Mouse (Mus musculus) CH12.LX (cell line): Measurements from ENCODE around the gene Gdi2. TPM values are rescaled to one million over a fixed set of nuclear protein-coding genes. Genes with fewer than 3 reads are reported as not detected.
A peak's percentile ranks its signal among the peaks of the same experiment; 100 is the strongest.
"Not testable (repeated sequence)": the region's sequence is repeated elsewhere in the genome, so short reads cannot be mapped to it uniquely, and the experiment has no call there.

Source experiments
- DNase-seq: peaks from one replicate; pipeline ENCODE4 v3.0.0-alpha.2; 2013; ENCODE audit errors: extremely low read depth
- H3K27ac ChIP-seq: 2 replicates; pipeline ENCODE4 v1.5.1; 2012; ENCODE audit warnings: low read depth, mild to moderate bottlenecking, control low read depth, moderate library complexity; ENCODE audit not compliant: insufficient read depth
- H3K27me3 ChIP-seq: replicated peaks from 2 replicates; pipeline ENCODE3; 2012; ENCODE audit warnings: inconsistent platforms
- H3K36me3 ChIP-seq, 2 experiments: replicated peaks in 1 of 2; 2 replicates each; pipeline versions ENCODE3 to v1.6.1; 2012; ENCODE audit warnings: inconsistent platforms in 1 of 2, low read length in 1 of 2, mild to moderate bottlenecking in 1 of 2, mixed read lengths in 1 of 2, moderate library complexity in 1 of 2; ENCODE audit not compliant: control insufficient read depth in 1 of 2, insufficient read depth in 1 of 2
- H3K4me1 ChIP-seq, 2 experiments: 2 replicates each; pipeline ENCODE4 v1.6.1; 2012; ENCODE audit warnings: inconsistent platforms in 1 of 2, moderate library complexity in 1 of 2; ENCODE audit not compliant: insufficient read depth in 2 of 2, control insufficient read depth in 1 of 2
- H3K4me2 ChIP-seq: 2 replicates; pipeline ENCODE4 v1.6.1; 2012; ENCODE audit warnings: low read depth, mild to moderate bottlenecking, control low read depth; ENCODE audit not compliant: poor library complexity, insufficient read depth, severe bottlenecking
- H3K4me3 ChIP-seq, 3 experiments: fragments of 150-350 bp in 1 of 3; sonication (generic) in 1 of 3; replicated peaks in 1 of 3; 2 replicates each; pipeline versions ENCODE3 to v1.5.1; 2011 to 2012; ENCODE audit warnings: low read depth in 2 of 3, low read length in 2 of 3, mild to moderate bottlenecking in 2 of 3, moderate library complexity in 2 of 3, control low read depth in 1 of 3, improper control_type of control experiment in 1 of 3, inconsistent platforms in 1 of 3, mixed read lengths in 1 of 3; ENCODE audit not compliant: poor library complexity in 1 of 3
- H3K79me2 ChIP-seq: replicated peaks from 2 replicates; pipeline ENCODE4 v1.6.1; 2012; ENCODE audit warnings: mild to moderate bottlenecking, moderate library complexity; ENCODE audit not compliant: control insufficient read depth, poor library complexity, insufficient read depth, severe bottlenecking; ENCODE audit errors: extremely low read depth
- H3K9ac ChIP-seq: 2 replicates; pipeline ENCODE4 v1.6.1; 2012; ENCODE audit warnings: low read depth, mild to moderate bottlenecking, control low read depth, moderate library complexity; ENCODE audit not compliant: insufficient read depth
- H3K9me3 ChIP-seq: replicated peaks from 2 replicates; pipeline ENCODE3; 2012; ENCODE audit warnings: low read length, inconsistent platforms, mixed read lengths
- BHLHE40 ChIP-seq: IDR thresholded peaks from 2 replicates; pipeline ENCODE4 v1.6.1; 2011; ENCODE audit warnings: mild to moderate bottlenecking, low read depth, low read length, improper control_type of control experiment
- CHD2 ChIP-seq: IDR thresholded peaks from 2 replicates; pipeline ENCODE4 v1.6.1; 2011; ENCODE audit warnings: low read length, improper control_type of control experiment
- CTCF ChIP-seq, 2 experiments: IDR thresholded peaks in 1 of 2; conservative IDR thresholded peaks in 1 of 2; 2 replicates each; pipeline ENCODE4 v1.5.1; 2011 to 2012; ENCODE audit warnings: low read depth in 2 of 2, low read length in 2 of 2, improper control_type of control experiment in 1 of 2, inconsistent platforms in 1 of 2, mild to moderate bottlenecking in 1 of 2, moderate library complexity in 1 of 2
- E2F4 ChIP-seq: IDR thresholded peaks from 2 replicates; pipeline ENCODE4 v1.6.1; 2011; ENCODE audit warnings: low read depth, low read length, improper control_type of control experiment; ENCODE audit not compliant: insufficient replicate concordance
- ELF1 ChIP-seq: IDR thresholded peaks from 2 replicates; pipeline ENCODE4 v1.6.1; 2014; ENCODE audit warnings: low read depth, mild to moderate bottlenecking, inconsistent platforms, low read length, improper control_type of control experiment
- EP300 ChIP-seq: IDR thresholded peaks from 2 replicates; pipeline ENCODE4 v1.6.1; 2011; ENCODE audit warnings: low read length, improper control_type of control experiment
- GABPA ChIP-seq: IDR thresholded peaks from 2 replicates; pipeline ENCODE4 v1.6.1; 2012; ENCODE audit warnings: low read depth, low read length, improper control_type of control experiment, inconsistent platforms; ENCODE audit not compliant: insufficient replicate concordance
- JUN ChIP-seq: IDR thresholded peaks from 2 replicates; pipeline ENCODE4 v1.6.1; 2011; ENCODE audit warnings: low read depth, mild to moderate bottlenecking, low read length, improper control_type of control experiment, moderate library complexity; ENCODE audit not compliant: insufficient read depth
- JUND ChIP-seq: conservative IDR thresholded peaks from 2 replicates; pipeline ENCODE4 v1.6.1; 2011; ENCODE audit warnings: low read depth, low read length, improper control_type of control experiment
- MAZ ChIP-seq: IDR thresholded peaks from 2 replicates; pipeline ENCODE4 v1.6.1; 2012; ENCODE audit warnings: low read depth, mild to moderate bottlenecking, inconsistent platforms, low read length, improper control_type of control experiment, moderate library complexity
- NELFE ChIP-seq: IDR thresholded peaks from 2 replicates; pipeline ENCODE4 v1.6.1; 2011; ENCODE audit warnings: low read depth, low read length, improper control_type of control experiment
- NRF1 ChIP-seq: IDR thresholded peaks from 2 replicates; pipeline ENCODE4 v1.6.1; 2014; ENCODE audit warnings: low read depth, mild to moderate bottlenecking, inconsistent platforms, low read length, improper control_type of control experiment, moderate library complexity
- PAX5 ChIP-seq: IDR thresholded peaks from 2 replicates; pipeline ENCODE4 v1.6.1; 2012; ENCODE audit warnings: low read length, inconsistent platforms, mixed read lengths
- RAD21 ChIP-seq: IDR thresholded peaks from 2 replicates; pipeline ENCODE4 v1.6.1; 2011; ENCODE audit warnings: low read depth, mild to moderate bottlenecking, low read length, improper control_type of control experiment, moderate library complexity
- SMC3 ChIP-seq: IDR thresholded peaks from 2 replicates; pipeline ENCODE4 v1.6.1; 2011; ENCODE audit warnings: low read depth, low read length, improper control_type of control experiment
- TBP ChIP-seq: conservative IDR thresholded peaks from 2 replicates; pipeline ENCODE4 v1.6.1; 2011; ENCODE audit warnings: low read depth, low read length, improper control_type of control experiment
- USF1 ChIP-seq: IDR thresholded peaks from 2 replicates; pipeline ENCODE4 v1.6.1; 2014; ENCODE audit warnings: low read depth, mild to moderate bottlenecking, inconsistent platforms, low read length, improper control_type of control experiment
- USF2 ChIP-seq: conservative IDR thresholded peaks from 2 replicates; pipeline ENCODE4 v1.6.1; 2011; ENCODE audit warnings: low read depth, low read length, improper control_type of control experiment
- ZC3H11A ChIP-seq: IDR thresholded peaks from 2 replicates; pipeline ENCODE4 v1.6.1; 2012; ENCODE audit warnings: low read depth, mild to moderate bottlenecking, inconsistent platforms, low read length, improper control_type of control experiment
- ZMIZ1 ChIP-seq: IDR thresholded peaks from 2 replicates; pipeline ENCODE4 v1.6.1; 2012; ENCODE audit warnings: low read depth, mild to moderate bottlenecking, inconsistent platforms, low read length, improper control_type of control experiment
- dilution Hi-C: fragments of 300-500 bp; cut with MboI; formaldehyde crosslinking; loops from 2 replicates; pipeline ENCODE4 v1.14.3; 2020; ENCODE audit warnings: low sequenced_read_pairs; ENCODE audit not compliant: extremely low pct_unique_long_range_greater_than_20kb, extremely low pct_ligation_motif_present
- in situ Hi-C: fragments of 300-500 bp; cut with MboI; formaldehyde crosslinking; loops from 3 replicates; pipeline ENCODE4 v1.14.3; 2019; ENCODE audit warnings: low sequenced_read_pairs, low pct_ligation_motif_present, low pct_unique_long_range_greater_than_20kb, mixed read lengths
- polyA plus RNA-seq: library from polyadenylated mRNA; unstranded; fragments of >175 nt; gene quantifications from 2 replicates; pipeline ENCODE4 v1.2.1, GENCODE M21; 2012; ENCODE audit warnings: low read depth; ENCODE audit not compliant: insufficient read length
- total RNA-seq, 2 experiments: library from RNA; depleted of rRNA; stranded (reverse); fragments of 300-350 nt in 1 of 2; fragments of >200 nt in 1 of 2; gene quantifications; 2 replicates each; pipeline ENCODE4 v1.2.3; 2012 to 2014

The Gdi2 gene
- total and polyA plus RNA-seq, 3 experiments = 263 to 655 (median 609) TPM

GRCm38 (mm10) chr13:3515351-3515750 lies 22.5 kb upstream of the Gdi2 start:
- H3K9ac ChIP-seq, H3K27me3 ChIP-seq, in situ Hi-C loops, H3K9me3 ChIP-seq, dilution Hi-C loops, H3K79me2 ChIP-seq, DNase-seq, H3K36me3 ChIP-seq, H3K4me3 ChIP-seq, H3K27ac ChIP-seq, H3K4me2 ChIP-seq, H3K4me1 ChIP-seq: not testable (repeated sequence)
- TF ChIP-seq SMC3 = peak; percentile 63
- peak; percentile 51 for TF ChIP-seq RAD21
- TF ChIP-seq CTCF (conservative IDR thresholded peaks at IDR 0.05 in 1 of 2, IDR thresholded peaks at IDR 0.05 in 1 of 2; ENCODE audit: low read depth in 2 of 2, low read length in 2 of 2) = peak; percentile 17 to 64; a peak in 3 of 4 replicates

GRCm38 (mm10) chr13:3519357-3519756 lies 18.5 kb upstream of the Gdi2 start:
- DNase-seq, H3K9ac ChIP-seq, H3K27ac ChIP-seq, H3K27me3 ChIP-seq, H3K36me3 ChIP-seq, H3K4me3 ChIP-seq, H3K9me3 ChIP-seq, H3K4me2 ChIP-seq, dilution Hi-C loops, in situ Hi-C loops, H3K79me2 ChIP-seq: not testable (repeated sequence)
- H3K4me1 ChIP-seq = peaks cover 5 to 19% of the 10 kb centered on the region in 2 experiments; a peak in 3 of 4 replicates

GRCm38 (mm10) chr13:3519994-3520393 lies 17.9 kb upstream of the Gdi2 start:
- DNase-seq, H3K79me2 ChIP-seq, dilution Hi-C loops, in situ Hi-C loops, H3K4me3 ChIP-seq, H3K27ac ChIP-seq, H3K36me3 ChIP-seq, H3K9me3 ChIP-seq, H3K27me3 ChIP-seq: not testable (repeated sequence)
- peaks cover 5 to 19% of the 10 kb centered on the region in 2 experiments; a peak in 3 of 4 replicates for H3K4me1 ChIP-seq
- H3K9ac ChIP-seq = peak overlapping the region; percentile 44; the same call in 1 of the 2 replicates
- 0 out of 2 replicates have a peak overlapping the region, but pooled peaks have one; percentile 2 for H3K4me2 ChIP-seq
- TF ChIP-seq EP300 = 0 out of 2 replicates have a peak, but pooled peaks have one; percentile 17

DNA sequence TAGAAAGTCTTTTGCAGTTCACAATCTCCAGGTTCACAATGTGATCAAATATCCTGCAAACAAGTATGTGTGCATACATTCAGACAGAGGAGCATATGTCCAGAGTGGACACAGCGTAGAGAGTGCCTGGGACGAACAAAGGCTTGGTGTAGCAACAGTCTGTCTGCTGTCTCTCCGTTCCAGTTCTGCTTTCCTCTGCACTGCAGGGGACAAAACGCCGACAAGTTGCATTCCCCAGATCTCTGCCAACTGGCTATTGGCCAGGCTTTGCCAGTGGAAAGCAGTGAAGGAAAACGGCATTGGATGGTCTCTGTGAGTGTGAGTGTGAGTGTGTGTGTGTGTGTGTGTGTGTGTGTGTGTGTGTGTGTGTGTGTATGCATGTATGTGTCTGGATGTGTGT lies 14.4 kb upstream of the Gdi2 start:
- 0 out of 2 replicates have a peak, but pooled peaks cover 2% of the 10 kb centered on the region for H3K79me2 ChIP-seq
- in situ Hi-C loops (no loop called here), dilution Hi-C loops (no loop called here)

More for the DNA sequence above, 14.4 kb upstream of the Gdi2 start:
- DNase-seq = no peak
- TF ChIP-seq JUN (no peak), PAX5 (no peak), MAZ (no peak), ELF1 (no peak), ZMIZ1 (no peak), E2F4 (no peak), CHD2 (no peak), ZC3H11A (no peak), TBP (no peak), USF1 (no peak), GABPA (no peak), USF2 (no peak), NRF1 (no peak), JUND (no peak), NELFE (no peak), BHLHE40 (no peak), EP300 (no peak)
- TF ChIP-seq, all 38 proteins: peak for 0
- Histone ChIP-seq H3K27me3 (no peaks in the 10 kb centered on the region), H3K9ac (no peak overlapping the region), H3K9me3 (no peaks in the 10 kb centered on the region), H3K4me2 (no peak overlapping the region), H3K4me3 (no peak overlapping the region), H3K27ac (no peak overlapping the region), H3K4me1 (peaks cover 10 to 37% of the 10 kb centered on the region in 2 experiments), H3K36me3 (no peaks in the 10 kb centered on the region)
